Mouse (Mus musculus) midbrain, postnatal 0 days (tissue): ENCODE data around the gene Ttc36. TPM values are rescaled to one million over a fixed set of nuclear protein-coding genes. Genes with fewer than 3 reads are reported as not detected.

Experiments used
- ATAC-seq: fragments of 200-750 bp; cut with Nextera tagmentation; 2 replicates; pipeline ENCODE4 v1.8.0; 2017; ENCODE audit warnings: moderate number of reproducible peaks, mild to moderate bottlenecking, moderate TSS enrichment, moderate library complexity; ENCODE audit not compliant: low FRiP score
- DNase-seq: peaks from one replicate; pipeline ENCODE4 v3.0.0-alpha.2; 2015; ENCODE audit warnings: low spot score
- H3K27ac ChIP-seq: fragments of 300-500 bp; sonication (generic); 2 replicates; pipeline ENCODE4 v1.5.1; 2014; ENCODE audit warnings: low read depth, mild to moderate bottlenecking, low read length, mixed read lengths
- H3K27me3 ChIP-seq: fragments of 300-500 bp; sonication (generic); 2 replicates; pipeline ENCODE4 v1.6.1; 2014; ENCODE audit warnings: low read length, control low read depth, mixed read lengths; ENCODE audit not compliant: insufficient read depth
- H3K36me3 ChIP-seq: fragments of 300-500 bp; sonication (generic); 2 replicates; pipeline ENCODE4 v1.6.1; 2014; ENCODE audit warnings: low read length, control low read depth, mixed read lengths; ENCODE audit not compliant: insufficient read depth
- H3K4me1 ChIP-seq: fragments of 300-500 bp; sonication (generic); 2 replicates; pipeline ENCODE4 v1.6.1; 2014; ENCODE audit warnings: mild to moderate bottlenecking, control low read depth, antibody characterized with exemption, low read length, mixed read lengths; ENCODE audit not compliant: insufficient read depth
- H3K4me2 ChIP-seq: fragments of 300-500 bp; sonication (generic); 2 replicates; pipeline ENCODE4 v1.6.1; 2014; ENCODE audit warnings: low read depth, mild to moderate bottlenecking, low read length, mixed read lengths; ENCODE audit not compliant: poor library complexity, severe bottlenecking
- H3K4me3 ChIP-seq: fragments of 300-500 bp; sonication (generic); 2 replicates; pipeline ENCODE4 v1.5.1; 2014; ENCODE audit warnings: low read depth, mild to moderate bottlenecking, low read length, moderate library complexity
- H3K9ac ChIP-seq: fragments of 300-500 bp; sonication (generic); replicated peaks from 2 replicates; pipeline ENCODE4 v1.6.1; 2014; ENCODE audit warnings: mild to moderate bottlenecking, low read length, moderate library complexity, mixed read lengths; ENCODE audit not compliant: poor library complexity, severe bottlenecking
- H3K9me3 ChIP-seq: fragments of 300-500 bp; sonication (generic); 2 replicates; pipeline ENCODE4 v1.6.1; 2016; ENCODE audit warnings: low read length, control low read depth
- CTCF ChIP-seq: IDR thresholded peaks from 2 replicates; pipeline ENCODE4 v1.5.1; 2016; ENCODE audit warnings: antibody characterized with exemption, mild to moderate bottlenecking
- WGBS: fragments of 180-500 bp; shearing (Covaris S2); extraction: QIAGEN DNeasy Blood & Tissue Kit; methylation state at CpG from one replicate; pipeline ENCODE4 v1.1.7; 2014; 5-methylcytosine and 5-hydroxymethylcytosine counted together
- polyA plus RNA-seq: library from polyadenylated mRNA; unstranded; fragments of >200 nt; fragmentation: Nextera tagmentation; extraction: Ambion mirVana; gene quantifications from 2 replicates; pipeline ENCODE4 v1.2.1, GENCODE M21; 2015
- total RNA-seq: library from RNA; depleted of rRNA; stranded (reverse); fragments of >200 nt; gene quantifications from 2 replicates; pipeline ENCODE4 v1.2.3, GENCODE M21; 2014

Ttc36 gene
- total and polyA plus RNA-seq, 2 experiments from 2014 or later: 1.0 to 3.3 TPM

DNA sequence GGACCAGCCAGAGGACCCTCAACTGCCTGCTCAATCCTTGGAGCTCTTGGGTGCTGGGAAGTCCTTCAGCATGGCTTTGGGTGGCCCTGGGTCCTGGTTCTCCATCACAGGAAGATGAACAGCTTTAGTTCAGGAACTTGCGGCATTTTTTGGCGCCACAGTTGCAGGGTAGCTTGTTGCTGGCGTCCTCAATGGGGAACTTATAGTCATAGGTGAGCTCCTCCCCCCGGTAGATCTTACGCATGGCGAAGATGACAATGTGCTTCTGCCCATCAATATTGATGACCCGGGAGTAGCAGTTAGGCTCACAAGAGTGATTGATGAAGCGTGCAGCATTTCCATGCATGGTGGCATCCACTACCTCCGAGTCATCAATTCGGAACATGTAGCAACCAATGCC is 4.9 kb upstream of the Ttc36 start:
- Histone ChIP-seq H3K4me2 (no peak overlapping the region), H3K36me3 (peaks cover 77% of the 10 kb centered on the region), H3K27ac (no peak overlapping the region), H3K4me1 (no peaks in the 10 kb centered on the region), H3K4me3 (no peak overlapping the region), H3K9me3 (no peaks in the 10 kb centered on the region), H3K27me3 (no peaks in the 10 kb centered on the region), H3K9ac (no peak overlapping the region)
- ATAC-seq: no peak
- TF ChIP-seq CTCF: no peak
- WGBS: 96% methylated on average over 10 of the region's 10 CpGs
- DNase-seq: no peak

DNA sequence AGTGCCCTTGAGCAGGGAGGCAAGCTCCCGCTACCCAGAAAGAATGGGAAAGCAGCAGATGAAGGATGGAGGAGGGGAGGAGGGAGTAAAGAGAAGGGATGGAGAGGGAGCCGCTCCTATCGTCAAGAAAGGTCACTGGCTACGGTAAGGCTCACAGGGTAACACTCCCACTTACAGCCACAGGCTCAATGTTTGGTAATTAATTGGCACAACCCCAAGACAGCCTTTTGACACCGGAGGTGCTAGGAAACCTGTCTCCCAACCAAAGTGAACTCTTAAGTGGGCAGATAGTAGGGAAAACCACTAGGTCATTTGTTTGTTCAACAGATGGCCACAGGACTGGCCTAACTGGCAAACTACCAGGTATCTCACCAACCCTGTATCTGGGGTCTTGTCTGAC is 4.3 kb upstream of the Ttc36 start:
- H3K27me3 ChIP-seq: no peaks in the 10 kb centered on the region
- DNase-seq: no peak
- H3K4me2 ChIP-seq: no peak overlapping the region
- H3K36me3 ChIP-seq: peaks cover 74% of the 10 kb centered on the region
- no peak overlapping the region for H3K9ac ChIP-seq
- no peaks in the 10 kb centered on the region for H3K9me3 ChIP-seq
- no peak for ATAC-seq
- H3K4me1 ChIP-seq: no peaks in the 10 kb centered on the region
- TF ChIP-seq CTCF: no peak
- H3K4me3 ChIP-seq: no peak overlapping the region
- H3K27ac ChIP-seq: no peak overlapping the region
- WGBS: 80% methylated on average over 5 of the region's 5 CpGs

DNA sequence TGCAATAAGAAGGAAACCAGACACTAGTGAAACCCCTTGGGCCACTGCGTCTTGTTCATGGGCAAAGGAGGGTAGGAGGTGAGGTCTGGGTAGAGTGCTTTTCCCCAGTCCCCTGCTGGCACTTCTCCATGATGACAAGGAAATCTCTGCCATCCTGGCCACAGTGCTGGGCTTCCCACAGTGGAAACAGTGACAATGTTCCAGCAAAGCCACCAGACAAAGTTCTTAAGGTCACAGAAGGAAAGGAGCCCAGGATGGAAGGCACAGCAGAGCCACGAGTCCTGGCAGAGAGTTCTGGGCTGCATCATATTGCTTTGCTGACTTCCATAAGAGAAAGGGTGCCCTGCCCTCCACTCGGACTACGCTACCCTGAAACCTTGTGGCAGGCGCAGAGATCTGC is 2.7 kb upstream of the Ttc36 start:
- DNase-seq (no peak), ATAC-seq (no peak)
- Histone ChIP-seq H3K4me3 (no peak overlapping the region), H3K4me2 (no peak overlapping the region), H3K4me1 (no peaks in the 10 kb centered on the region), H3K9me3 (no peaks in the 10 kb centered on the region), H3K36me3 (peaks cover 62% of the 10 kb centered on the region), H3K27me3 (no peaks in the 10 kb centered on the region), H3K27ac (no peak overlapping the region), H3K9ac (no peak overlapping the region)
- 91% methylated on average over 5 of the region's 5 CpGs for WGBS
- no peak for TF ChIP-seq CTCF

DNA sequence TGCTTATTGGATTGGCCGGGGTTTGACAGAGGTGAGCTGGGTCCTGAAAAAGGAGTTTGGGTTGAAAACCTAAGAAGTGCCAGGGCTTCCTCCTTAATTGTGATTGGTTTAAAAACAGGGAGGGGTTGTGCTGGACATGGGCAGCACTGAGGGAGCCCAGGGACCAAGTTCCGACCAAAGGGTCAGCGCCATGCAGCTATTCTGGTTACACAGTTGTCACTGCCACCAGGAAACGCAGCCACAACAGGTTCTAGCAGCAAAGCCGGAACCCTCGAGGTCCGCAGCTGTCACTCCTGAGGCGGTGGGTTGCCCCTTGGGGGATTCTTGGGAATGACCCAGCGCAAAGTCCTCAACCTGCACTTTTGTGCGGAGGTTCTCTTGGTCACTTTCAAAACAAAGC is 1.8 kb upstream of the Ttc36 start:
- no peak overlapping the region for H3K27ac ChIP-seq
- DNase-seq (no peak), ATAC-seq (no peak)
- no peak overlapping the region for H3K9ac ChIP-seq
- no peak for TF ChIP-seq CTCF
- WGBS: 91% methylated on average over 10 of the region's 10 CpGs
- no peaks in the 10 kb centered on the region for H3K4me1 ChIP-seq
- H3K9me3 ChIP-seq: no peaks in the 10 kb centered on the region
- no peaks in the 10 kb centered on the region for H3K27me3 ChIP-seq
- no peak overlapping the region for H3K4me2 ChIP-seq
- no peak overlapping the region for H3K4me3 ChIP-seq
- peaks cover 53% of the 10 kb centered on the region for H3K36me3 ChIP-seq

DNA sequence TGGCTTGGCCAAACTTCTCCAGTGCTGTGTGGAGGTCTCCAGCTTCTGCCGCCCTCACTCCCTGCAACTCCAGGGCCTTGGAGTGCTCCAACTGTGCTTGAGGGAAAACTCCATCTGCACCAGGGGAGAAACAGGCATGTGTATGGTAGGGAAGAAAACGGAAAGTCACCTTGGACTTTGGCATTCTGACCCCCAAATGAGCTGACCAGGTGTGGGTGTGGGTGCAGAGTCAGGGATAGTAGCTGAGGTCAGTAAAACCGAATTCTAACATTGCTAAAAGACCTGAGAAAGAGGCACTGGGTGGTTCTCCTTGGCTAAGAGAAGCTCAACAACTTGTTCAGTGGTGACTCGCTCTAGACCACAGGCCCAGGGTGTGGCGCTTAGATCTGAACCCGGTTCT is 1.2 kb downstream of the Ttc36 start:
- 81% methylated on average over 6 of the region's 6 CpGs for WGBS
- Histone ChIP-seq H3K9ac (no peak overlapping the region), H3K36me3 (peaks cover 25% of the 10 kb centered on the region), H3K4me3 (no peak overlapping the region), H3K27ac (no peak overlapping the region), H3K9me3 (no peaks in the 10 kb centered on the region), H3K4me2 (no peak overlapping the region), H3K27me3 (no peaks in the 10 kb centered on the region), H3K4me1 (no peaks in the 10 kb centered on the region)
- ATAC-seq (no peak), DNase-seq (no peak)
- TF ChIP-seq CTCF: no peak

DNA sequence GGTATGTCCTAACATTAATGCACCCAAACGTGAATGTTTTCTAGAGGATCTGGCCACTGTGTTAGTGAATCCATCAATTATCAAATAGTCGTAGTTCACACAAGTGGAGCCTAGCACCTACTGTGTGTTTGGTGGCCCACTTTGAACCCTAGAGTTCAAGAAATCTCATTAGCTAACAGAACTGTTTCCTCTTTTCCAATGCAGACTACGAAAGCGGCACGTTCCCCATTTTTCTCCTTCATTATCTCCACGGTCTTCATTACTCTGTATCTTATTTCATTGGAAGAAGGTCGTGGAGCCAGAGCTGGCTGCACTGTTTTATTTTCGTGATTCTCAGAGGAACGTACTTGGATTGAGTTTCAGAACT is 2.9 kb downstream of the Ttc36 start:
- ATAC-seq: no peak
- H3K4me3 ChIP-seq: peak overlapping the region; percentile 57
- H3K4me1 ChIP-seq: no peaks in the 10 kb centered on the region
- peak overlapping the region; percentile 94 for H3K4me2 ChIP-seq
- H3K9ac ChIP-seq: peak overlapping the region; percentile 66; the same call in 1 of the 2 replicates
- 40% methylated on average over 9 of the region's 9 CpGs for WGBS
- H3K27ac ChIP-seq: 0 out of 2 replicates have a peak overlapping the region, but pooled peaks have one; percentile 69
- H3K27me3 ChIP-seq: no peaks in the 10 kb centered on the region
- no peaks in the 10 kb centered on the region for H3K9me3 ChIP-seq
- TF ChIP-seq CTCF: no peak
- peaks cover 18% of the 10 kb centered on the region; the same call in 1 of the 2 replicates for H3K36me3 ChIP-seq
- DNase-seq: no peak
